Mouse (Mus musculus) megakaryocyte, embryonic 14.5 days (primary cell): ENCODE measurements at regions not wholly inside any gene's neighbourhood (a gene's known extent, or its start where the extent isn't known, plus 50 kb on each side); places are given as distances from the start of the nearest gene placed in this dataset.

ENCODE experiments used
- FLI1 ChIP-seq: IDR thresholded peaks from 2 replicates; pipeline ENCODE4 v1.6.1; 2012; ENCODE audit warnings: low read length, inconsistent platforms, mixed read lengths
- GATA1 ChIP-seq: IDR thresholded peaks from 3 replicates; pipeline ENCODE4 v1.6.1; 2012; ENCODE audit warnings: mixed read lengths, low read length, inconsistent platforms, borderline replicate concordance

DNA sequence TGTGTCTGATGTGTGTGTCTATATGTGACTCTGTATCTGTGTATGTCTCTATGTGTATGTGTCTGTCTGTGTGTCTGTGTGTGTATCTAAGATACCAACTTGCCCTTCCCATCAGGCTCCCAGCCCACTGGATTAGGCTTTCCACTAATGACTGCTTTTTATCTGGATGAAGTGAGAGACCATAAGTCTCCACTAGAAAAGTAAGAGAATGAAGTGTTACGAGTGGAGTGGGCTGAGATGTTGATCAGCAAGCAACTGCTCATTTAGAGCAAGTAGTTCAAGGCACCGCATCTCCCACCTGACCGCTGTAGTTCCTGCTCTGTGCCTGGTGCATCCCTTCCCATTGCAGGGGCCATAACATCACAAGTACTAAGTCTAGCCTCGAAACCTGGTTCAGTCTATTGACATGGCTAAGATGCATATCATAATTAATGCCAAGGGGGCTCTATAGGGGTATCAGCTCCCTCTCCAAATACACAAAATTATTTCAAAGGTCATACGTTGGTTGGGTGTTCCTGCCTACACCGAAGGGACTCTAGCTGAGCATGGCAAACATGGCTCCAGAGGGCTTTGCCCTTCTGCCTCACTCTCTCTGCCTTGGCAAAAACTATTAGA is 173.5 kb downstream of the Ifng start:
- TF ChIP-seq GATA1 (no peak), FLI1 (no peak)
